Mouse (Mus musculus): Measurements from ENCODE around the gene Kiss1r.

DNA sequence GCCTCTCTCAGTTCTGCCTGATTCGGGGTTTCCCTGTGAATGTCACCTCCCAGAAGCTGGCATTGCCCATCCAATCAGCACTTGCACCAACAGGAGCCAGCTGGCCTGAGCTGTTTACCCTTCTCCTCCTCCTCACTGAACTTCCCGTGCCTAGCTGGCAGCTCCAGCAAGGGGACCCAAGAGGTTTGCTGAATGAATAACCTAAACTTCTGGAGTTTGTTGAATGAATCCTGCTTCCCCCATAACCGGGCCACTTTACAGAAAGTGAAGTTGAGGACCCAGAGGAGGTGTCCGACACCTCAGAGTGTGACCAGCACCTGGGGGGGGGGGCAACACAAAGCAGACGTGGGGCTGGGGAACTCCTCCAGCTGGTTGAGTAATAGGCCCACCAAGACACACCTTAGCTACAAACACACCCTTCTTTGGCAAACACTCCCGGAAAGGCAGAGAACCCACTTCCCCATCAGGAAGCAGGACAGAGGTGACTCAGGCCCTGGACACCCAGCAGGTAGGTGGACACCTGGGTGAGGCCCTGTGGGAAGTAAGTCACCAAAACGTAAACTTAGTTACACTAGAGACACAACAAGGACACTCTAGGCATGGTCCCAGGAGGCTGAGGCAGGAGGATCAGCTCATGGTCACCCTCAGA, 1.7 kb upstream of the Kiss1r start:
- no peak for TF ChIP-seq POLR2A (IDR thresholded peaks at IDR 0.05; ENCODE audit: insufficient read depth, low read depth, low read length)
- no peak for TF ChIP-seq CTCF (IDR thresholded peaks at IDR 0.05; ENCODE audit: insufficient read depth, low read depth, low read length)
